Mouse (Mus musculus) monocyte, adult 2 months (primary cell): ENCODE measurements around the gene Uba52.

Source experiments
- DNase-seq, 2 experiments: peaks; one replicate each; pipeline ENCODE4 v3.0.0; 2022; ENCODE audit warnings: low spot score in 2 of 2, low read depth in 1 of 2

Uba52 gene

GRCm38 (mm10) chr8:70486941-70487520 lies 23.6 kb downstream of the Uba52 start, which contains the start of gene Tmem59l:
Tmem59l (minus strand) TSS chr8:70487358.
- no peak for DNase-seq

GRCm38 (mm10) chr8:70486191-70486681 lies 24.4 kb downstream of the Uba52 start:
- no peak for DNase-seq

- no peak for DNase-seq
Observed at GRCm38 (mm10) chr8:70482943-70483342, 27.7 kb downstream of the Uba52 start.

GRCm38 (mm10) chr8:70481908-70482307 lies 28.7 kb downstream of the Uba52 start:
- DNase-seq, result no peak

- no peak for DNase-seq
Observed at GRCm38 (mm10) chr8:70477269-70477982, 33.2 kb downstream of the Uba52 start.

- peak; percentile 88 to 94 for DNase-seq
Observed at GRCm38 (mm10) chr8:70476333-70477268, 34.0 kb downstream of the Uba52 start, which contains the start of gene Klhl26. Klhl26 (minus strand) TSS chr8:70476968.

GRCm38 (mm10) chr8:70471856-70472255 lies 38.7 kb downstream of the Uba52 start:
- DNase-seq, result no peak

GRCm38 (mm10) chr8:70469938-70470337 lies 40.7 kb downstream of the Uba52 start:
- no peak for DNase-seq

GRCm38 (mm10) chr8:70469295-70469916 lies 41.2 kb downstream of the Uba52 start:
- no peak for DNase-seq

- no peak for DNase-seq
Observed at GRCm38 (mm10) chr8:70468733-70469132, 41.9 kb downstream of the Uba52 start.

- DNase-seq, result no peak
Observed at GRCm38 (mm10) chr8:70467907-70468306, 42.7 kb downstream of the Uba52 start.

GRCm38 (mm10) chr8:70467229-70467725 lies 43.3 kb downstream of the Uba52 start:
- no peak for DNase-seq

- no peak for DNase-seq
Observed at GRCm38 (mm10) chr8:70466771-70467170, 43.8 kb downstream of the Uba52 start.

GRCm38 (mm10) chr8:70466305-70466704 lies 44.3 kb downstream of the Uba52 start:
- no peak for DNase-seq

- DNase-seq, result no peak
Observed at GRCm38 (mm10) chr8:70465701-70466100, 44.9 kb downstream of the Uba52 start.

GRCm38 (mm10) chr8:70464162-70464561 lies 46.4 kb downstream of the Uba52 start:
- DNase-seq, result no peak

- DNase-seq, result no peak
Observed at GRCm38 (mm10) chr8:70463306-70463705, 47.3 kb downstream of the Uba52 start.

GRCm38 (mm10) chr8:70462516-70462813 lies 48.1 kb downstream of the Uba52 start:
- no peak for DNase-seq

- no peak for DNase-seq
Observed at GRCm38 (mm10) chr8:70461765-70462515, 48.7 kb downstream of the Uba52 start.

GRCm38 (mm10) chr8:70460606-70461005 lies 50.0 kb downstream of the Uba52 start:
- no peak for DNase-seq
